Mouse (Mus musculus) heart, postnatal 14 days (tissue): ENCODE measurements at regions not wholly inside any gene's neighbourhood (a gene's known extent, or its start where the extent isn't known, plus 50 kb on each side); places are given as distances from the start of the nearest gene placed in this dataset.

Experiments used
- DNase-seq, 2 experiments: peaks; one replicate each; pipeline ENCODE4 v3.0.0; 2021 to 2022
- intact Hi-C: fragments of 180-260 bp; cut with DNase I; formaldehyde crosslinking; loops from one replicate; pipeline ENCODE4 v1.15.1; 2025

DNA sequence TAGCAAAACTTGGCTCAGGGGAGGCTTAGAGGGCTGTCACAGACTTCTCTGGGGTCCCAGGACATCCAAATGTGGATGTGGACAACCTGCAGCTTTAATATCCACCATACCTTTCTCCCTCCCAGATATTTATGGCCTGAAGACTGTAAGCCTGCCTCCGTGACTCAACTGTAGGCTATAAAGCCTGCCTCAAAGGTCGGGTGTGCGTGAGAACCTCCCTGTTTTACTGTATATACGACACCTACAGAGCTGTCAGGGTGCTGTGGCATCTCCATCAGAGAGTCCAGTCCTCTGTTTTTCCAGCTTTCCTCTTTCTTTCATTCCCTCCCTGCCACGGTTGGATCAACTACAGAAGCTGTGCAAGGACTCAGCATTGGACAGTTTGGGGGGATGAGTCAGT is 558.1 kb downstream of the Plcl1 start:
- intact Hi-C loops = loop anchor here (5.0 kb wide), 1 partner anchor 1243 kb away; no protein-coding TSS in a partner anchor
- no peak for DNase-seq

DNA sequence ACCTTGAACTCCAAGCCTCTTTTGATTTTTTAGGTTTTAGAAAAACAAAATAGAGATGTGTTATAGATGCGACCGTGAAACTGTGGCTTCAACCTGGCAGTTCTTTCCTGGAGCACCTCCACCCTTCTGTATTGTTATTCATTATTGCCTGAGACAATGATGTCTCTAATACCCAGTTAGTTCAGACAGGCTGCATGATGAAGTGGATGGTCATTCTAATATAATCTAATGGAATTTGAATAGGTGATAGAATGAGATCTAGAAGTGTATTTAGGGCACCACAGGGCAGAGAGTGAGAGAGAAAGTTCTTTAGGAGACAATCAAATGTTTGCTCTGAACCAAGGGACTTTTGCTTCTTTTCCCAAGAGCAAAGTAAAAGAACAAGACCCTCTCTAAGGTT is 560.6 kb downstream of the Plcl1 start:
- DNase-seq = no peak
- intact Hi-C loops = no loop called here

DNA sequence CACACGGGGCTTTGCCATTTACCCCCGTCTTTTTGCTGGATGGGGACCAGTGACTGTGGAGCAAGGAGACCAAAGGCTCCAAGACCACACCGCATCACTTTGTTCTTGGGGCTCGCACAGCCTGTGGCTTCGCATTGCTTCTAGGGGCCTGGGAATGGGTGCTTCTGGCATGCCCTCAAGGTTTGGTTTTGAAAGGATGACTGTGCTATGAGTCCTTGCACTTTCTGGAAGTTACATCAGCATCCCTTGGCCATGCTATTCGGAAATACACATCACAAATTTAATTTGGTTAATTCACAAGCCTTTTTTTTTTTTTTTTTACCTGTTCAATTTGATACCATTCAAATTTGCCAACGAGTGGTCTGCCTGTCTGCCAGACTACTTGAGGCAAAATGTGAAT is 562.1 kb downstream of the Plcl1 start:
- DNase-seq = no peak
- intact Hi-C loops = no loop called here

DNA sequence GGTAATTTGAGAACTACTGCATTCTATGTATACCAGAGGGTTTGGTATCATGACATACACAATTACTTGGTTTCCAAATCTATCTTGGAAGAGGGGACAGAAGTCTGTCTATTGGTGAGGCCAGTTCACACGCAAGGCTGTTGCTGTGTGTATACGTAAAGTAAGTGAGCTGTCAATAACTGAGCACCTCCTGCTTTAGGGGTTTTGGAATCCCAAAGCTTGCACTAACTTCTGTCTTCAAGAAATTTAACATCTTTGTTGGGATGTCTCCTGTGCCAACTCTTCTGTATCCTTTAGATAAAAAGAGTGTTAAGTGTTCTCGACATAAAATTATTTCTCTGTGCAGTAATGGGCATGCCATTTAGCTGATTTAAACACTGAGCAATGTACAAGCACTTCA is 572.1 kb downstream of the Plcl1 start:
- intact Hi-C loops = no loop called here
- DNase-seq = no peak

DNA sequence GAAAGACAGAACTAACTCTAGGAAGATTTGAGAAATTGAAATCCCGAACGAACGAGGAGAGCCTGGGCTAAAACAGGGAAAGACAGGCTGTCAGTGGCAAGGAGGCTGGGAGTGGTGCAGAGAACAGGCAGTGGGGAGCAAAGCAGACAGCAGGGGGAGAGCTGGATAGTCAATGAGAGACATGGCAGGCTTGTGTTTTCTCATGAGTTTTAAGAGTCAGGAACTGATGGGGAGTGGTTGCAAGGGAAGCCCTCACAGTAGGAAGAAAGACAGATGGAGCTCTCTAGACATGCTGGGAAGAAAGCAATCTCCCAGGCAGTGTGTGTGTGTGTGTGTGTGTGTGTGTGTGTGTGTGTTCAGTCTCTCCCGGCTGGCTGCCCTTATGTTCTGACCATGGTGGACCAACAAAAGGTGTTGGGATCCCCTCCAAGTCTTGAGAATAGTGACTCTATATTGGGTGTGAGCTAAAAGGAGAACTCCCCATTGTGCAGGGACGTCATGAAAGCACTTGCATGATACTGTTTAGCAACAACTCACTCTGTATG is 577.9 kb downstream of the Plcl1 start:
- intact Hi-C loops = no loop called here
- DNase-seq = no peak

DNA sequence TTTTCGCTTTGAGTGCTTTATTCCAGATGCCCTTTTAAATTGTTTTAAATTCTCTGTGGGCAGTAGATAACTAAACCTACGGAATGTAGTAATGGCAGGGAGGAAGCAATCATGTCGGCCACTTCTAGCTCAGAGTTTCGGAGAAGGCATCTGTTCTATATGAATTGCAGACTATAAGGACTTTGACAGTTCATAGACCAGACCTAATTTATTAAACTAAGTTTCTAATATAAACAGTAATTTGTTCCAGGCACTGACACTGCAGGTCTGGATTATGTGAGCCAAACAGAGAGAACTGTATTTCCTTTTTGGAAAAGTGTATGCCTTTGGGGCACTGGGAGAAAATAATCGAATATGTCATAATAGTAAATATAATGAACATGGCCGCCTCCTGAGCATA is 591.4 kb downstream of the Plcl1 start:
- no peak for DNase-seq
- intact Hi-C loops = no loop called here
